Mouse (Mus musculus) A20 (cell line): Measurements from ENCODE around the gene Wee2.

Experiments used
- DNase-seq: peaks from one replicate; pipeline ENCODE4 v3.0.0-alpha.2; 2011; ENCODE audit warnings: low read depth, low spot score

Gene Wee2

DNA sequence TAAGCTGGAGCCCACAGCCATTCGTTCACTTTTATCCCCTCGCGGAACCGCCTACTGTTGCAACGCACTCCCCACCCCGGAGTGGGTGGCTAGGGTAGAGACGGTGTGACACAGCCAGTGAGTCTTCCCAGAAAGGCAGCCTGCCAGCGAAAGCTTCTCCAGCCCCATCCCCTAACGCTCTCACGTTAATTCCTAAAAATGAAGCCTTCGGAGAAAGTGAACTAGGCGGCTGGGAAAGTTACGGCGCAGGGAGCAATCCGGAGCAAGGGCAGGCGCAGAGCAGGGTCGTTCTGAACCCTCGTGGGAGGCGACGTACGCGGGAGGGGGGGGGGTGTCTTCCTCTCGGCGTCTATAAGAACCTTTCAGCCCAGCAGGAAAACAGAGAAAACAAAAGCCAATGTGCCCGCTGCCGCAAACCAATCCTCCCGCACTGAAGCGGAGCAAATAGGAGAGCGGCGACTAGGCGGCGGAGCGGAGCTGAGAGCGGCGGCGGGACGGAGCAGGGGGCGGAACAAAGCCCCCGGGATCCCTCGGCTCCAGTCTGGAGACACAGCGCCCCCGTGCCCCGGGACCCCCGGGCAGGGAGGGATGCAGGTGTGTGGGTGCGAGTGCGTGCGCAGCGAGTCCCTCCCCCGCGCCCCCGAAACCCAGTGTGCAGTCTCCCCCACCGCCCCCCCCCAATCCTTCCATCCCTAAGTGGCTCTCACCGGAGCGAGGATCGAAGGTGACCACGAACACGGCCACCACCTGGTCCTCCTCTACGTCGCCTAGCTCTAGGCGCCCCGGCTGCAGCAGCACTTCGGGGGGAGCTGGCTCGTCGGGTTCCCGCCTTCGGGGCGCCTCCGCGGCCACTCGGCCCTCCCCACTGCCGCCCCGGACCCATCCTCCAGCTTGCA is 3.5 kb upstream of the Wee2 start:
- peak; percentile 51 for DNase-seq

DNA sequence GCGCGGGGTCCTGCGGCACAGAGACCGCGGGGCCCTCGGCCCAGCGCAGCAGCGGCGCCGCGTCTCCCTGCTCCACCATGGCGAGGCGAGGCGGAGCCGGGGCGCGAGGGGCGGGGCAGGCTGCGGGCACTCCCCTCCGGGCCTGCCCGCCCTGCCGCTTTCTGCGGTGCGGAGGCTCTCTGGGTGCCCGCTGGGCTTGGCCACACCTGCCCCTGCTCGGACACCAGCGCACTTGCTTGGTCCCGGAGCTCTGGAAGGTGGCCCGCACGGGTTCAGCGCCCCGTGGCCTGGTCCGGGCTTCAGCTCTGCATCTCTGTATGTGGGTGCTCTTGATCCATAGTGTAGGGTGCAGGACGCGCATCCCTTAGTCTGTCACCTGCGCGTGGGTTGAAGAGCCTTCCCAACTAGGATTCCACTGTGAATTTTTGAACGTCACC is 2.8 kb upstream of the Wee2 start, which contains the start of gene E330009J07Rik:
E330009J07Rik (minus strand) TSS at position 89 of the 437 bp plus-strand sequence.
- peak; percentile 84 for DNase-seq

DNA sequence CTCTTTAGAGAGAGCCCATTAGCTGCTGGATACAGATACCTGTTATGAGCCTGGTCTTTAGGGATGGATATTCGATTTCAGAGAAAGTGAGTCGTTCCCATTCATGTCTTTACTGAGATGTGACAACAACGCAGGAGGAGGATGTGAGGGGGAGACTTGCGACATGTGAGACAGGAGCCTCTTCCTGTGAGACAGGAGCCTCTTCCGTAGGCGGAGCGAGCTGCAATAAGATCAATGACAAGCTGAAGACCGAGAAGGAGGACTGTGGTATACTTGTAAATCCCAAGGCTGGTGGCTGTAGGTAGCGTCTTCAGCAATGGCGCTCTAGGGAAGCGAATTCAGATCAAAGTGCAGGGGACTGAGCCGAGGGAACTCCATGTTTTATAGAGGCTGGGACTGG is 843 bp downstream of the Wee2 start:
- DNase-seq: no peak

DNA sequence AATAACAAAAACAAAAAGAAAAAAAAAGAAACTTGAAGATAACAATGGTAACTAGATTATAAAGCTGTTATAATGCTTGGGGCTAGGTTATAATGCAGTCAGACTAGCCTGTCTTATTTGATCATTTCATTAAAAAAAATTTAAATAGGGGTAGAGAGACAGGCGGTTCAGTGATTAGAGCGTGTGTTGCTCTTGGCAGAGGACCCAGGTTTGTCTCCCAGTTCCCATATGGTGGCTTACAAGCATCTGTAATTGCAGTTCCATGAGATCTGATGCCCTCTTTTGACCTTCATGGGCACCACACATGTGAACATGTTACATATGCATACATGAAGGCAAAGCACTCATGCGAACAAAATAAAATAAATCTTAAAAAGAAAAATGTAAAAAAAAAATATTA is 2.4 kb downstream of the Wee2 start:
- no peak for DNase-seq

DNA sequence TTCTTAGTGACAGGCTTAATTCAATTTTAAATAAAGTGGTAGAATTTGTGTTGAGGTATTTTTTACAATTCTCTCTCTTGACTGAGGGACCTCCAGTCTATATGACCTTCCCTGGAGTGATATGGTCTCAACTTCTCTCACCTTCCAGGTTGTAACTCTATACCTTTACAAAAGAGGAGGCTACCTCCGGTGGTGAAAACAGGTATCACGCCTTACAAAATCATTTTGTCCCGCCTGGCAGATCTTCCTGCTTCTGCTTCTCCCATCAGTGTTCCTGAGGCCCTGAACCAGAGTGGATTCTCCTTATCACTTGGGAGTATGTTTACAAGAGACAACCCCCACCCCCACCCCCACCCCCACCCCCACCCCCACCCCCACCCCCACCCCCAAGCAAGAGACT is 2.9 kb downstream of the Wee2 start:
- DNase-seq: no peak

DNA sequence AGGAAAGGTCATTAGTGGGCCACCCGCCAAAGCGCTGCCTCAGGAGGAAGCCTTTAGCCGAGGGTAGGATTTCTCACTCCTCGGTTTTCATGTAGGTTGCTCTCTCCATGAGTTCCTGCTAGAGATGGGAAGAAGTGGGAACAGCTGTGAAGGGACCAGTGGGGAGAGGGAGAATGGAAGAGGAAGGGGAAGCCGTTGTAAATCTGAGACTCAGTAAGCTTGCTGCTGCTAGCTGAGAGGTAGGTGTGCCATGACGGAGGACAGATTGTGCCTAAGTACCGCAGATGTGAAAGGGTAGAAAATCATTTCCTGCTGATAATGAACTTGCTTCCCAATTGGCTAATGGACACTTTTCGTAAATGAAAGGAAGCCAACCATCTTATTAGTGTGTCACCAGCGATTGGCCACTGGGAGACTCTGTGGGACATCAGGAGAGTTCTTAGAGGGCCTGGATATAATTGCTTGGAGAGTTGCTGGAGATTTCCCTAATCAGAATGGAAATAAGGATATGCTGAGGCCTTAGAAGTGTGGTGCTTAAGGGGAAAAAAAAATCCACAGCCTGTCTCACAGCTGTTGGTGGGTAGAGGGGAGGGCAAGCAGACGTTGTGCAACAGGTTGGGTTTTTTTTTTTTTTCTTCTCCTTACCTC is 4.5 kb downstream of the Wee2 start:
- no peak for DNase-seq

DNA sequence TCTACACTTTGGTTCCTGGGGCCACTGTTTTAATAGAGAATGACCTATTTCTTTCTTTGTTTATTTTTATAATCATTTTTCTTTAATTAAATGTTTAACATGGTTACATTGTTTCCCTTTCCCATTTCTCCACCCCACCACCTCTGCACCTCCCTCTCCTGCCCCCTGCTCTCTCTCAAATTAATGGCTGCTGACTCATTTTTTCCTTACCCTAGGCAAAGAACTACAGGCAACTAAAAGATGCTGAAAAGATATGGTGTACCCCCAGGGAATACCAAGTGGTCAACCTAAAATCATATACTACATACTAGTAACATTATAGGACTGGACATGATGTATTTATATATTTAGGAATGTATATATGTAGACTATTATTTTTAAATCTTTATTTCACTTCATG is 9.7 kb downstream of the Wee2 start:
- no peak for DNase-seq

DNA sequence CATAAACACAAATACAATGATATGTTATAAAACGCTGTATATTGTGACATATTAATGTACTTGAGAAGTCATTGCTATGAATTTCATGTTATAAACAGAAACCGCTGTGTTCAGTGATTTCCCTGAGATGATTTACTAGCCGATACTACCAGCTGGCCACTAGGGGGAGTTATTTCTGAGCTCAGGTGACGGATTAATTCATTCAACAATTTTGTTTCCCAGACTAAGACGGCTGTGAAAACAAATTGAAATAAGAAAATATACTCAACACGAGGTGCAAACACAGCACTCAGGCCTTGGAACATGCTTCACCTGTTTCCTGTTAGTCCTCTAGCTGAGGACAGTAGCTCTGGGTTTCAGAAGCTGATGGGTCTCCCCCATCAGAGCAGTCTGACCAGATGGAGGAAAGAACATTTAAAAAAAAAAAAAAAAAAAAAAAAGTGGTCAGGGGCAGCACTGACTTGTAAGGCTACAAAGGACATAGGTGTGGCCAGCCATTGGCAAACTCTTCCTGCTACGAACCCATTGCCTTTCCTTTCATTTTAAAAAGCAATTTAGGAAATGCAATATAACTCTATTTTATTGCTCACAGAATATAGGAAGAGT is 15.7 kb downstream of the Wee2 start:
- DNase-seq: peak; percentile 65

DNA sequence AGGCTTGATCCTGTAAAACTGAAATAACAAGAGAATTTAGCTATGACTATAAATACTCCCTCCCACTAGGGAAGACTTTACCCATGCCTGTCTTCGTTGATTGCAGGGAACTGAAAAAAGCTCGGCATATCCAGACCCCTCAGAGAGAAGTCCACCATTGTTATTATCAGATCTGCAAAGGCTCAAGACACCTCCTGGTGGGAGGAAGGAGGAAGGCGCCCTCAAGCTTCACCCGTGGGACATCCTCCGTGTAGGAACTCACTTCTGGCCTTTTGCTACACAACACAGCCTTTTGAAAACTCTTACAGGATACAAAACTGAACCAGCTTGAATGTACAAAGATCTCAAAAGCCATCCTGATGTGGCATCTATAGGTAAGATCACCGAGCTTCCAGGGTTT is 26.8 kb downstream of the Wee2 start:
- peak; percentile 23 for DNase-seq

DNA sequence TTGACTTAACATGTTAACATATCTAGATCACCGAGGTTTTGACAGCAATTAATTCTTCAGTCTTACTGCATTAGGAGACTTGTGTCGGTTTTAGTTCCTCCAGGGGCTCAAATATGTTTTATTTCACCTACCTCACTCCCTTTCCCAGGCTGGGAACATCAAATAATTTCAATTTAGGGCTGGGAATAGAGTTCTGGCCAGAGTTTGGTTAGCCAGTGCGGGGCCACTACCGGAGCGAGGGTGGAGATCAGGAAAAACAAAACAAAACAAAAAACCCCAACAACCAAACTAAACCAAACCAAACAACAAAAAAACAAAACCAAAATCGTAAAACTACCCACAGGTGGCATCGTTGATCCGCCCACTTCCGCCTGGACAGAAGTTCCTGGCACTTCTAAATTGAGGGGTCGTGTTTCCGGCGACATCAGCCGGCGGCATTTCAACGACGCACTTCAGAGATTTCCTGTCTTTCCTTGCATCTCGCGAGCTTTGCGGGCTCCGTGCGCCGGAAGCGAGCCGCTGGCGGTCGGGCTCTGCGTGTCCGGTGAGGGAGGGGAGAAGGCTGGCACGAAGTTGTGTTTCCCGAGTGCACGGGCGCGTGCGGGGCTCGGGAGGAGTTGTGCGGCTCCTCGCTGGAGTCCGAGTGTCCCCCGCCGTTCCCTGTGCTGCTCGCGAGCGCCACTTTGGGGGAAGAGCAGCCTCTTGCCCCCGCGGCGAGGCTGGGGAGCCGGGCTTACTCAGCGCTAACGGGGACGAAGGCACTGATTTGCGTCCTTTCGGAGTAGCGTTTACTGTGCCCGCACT is 32.2 kb downstream of the Wee2 start, which contains the start of gene Ssbp1:
Ssbp1 (plus strand) TSS at position 437 of the 804 bp plus-strand sequence.
- peak; percentile 97 for DNase-seq

DNA sequence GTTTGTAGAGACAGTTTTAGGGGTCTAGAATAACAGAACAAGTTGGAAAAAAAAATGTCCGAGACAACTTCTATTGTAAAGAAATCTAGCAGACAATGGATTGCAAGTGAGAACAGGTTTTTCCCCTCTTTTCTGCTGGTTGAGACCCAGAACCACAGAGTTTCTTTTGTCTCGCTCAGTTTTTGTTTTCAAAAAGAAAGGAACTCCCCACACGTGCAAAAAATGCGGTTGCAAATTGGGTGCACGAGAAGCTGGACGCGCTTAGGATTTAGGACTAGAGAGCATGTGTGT is 32.8 kb downstream of the Wee2 start:
- DNase-seq: no peak

DNA sequence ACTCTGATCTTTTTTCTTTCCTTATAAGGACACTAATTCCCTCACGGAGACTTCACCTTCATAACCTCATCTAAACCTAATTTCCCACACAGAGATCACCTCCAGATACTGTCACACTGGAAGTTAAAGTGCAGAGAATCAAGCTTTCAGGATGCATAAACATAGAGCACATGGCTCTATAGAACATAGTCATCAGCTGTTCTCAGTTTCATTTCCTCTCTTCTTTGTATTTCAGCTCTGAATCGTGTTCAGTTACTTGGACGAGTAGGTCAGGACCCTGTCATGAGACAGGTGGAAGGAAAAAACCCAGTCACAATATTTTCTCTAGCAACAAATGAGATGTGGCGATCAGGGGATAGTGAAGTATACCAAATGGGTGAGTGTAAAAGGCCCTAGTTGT is 37.2 kb downstream of the Wee2 start:
- peak; percentile 67 for DNase-seq

DNA sequence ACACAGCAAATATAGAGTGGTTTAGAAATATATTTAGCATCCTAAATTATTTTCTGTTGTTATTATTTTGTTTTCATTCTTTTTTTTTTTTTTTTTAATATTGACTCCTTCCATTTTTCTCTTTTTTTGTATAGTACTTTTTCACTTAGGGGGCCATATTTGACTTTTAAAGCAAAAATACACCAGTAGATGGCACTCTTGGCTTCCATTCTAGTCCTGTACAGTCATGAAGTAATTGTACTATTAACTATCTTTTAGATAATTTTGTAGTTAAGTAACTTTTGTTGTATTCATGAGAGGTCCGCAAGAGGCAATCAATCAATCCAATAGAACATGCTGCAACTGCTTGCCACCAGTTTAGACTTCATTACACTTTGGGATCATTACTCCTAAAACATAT is 40.8 kb downstream of the Wee2 start:
- peak; percentile 44 for DNase-seq

DNA sequence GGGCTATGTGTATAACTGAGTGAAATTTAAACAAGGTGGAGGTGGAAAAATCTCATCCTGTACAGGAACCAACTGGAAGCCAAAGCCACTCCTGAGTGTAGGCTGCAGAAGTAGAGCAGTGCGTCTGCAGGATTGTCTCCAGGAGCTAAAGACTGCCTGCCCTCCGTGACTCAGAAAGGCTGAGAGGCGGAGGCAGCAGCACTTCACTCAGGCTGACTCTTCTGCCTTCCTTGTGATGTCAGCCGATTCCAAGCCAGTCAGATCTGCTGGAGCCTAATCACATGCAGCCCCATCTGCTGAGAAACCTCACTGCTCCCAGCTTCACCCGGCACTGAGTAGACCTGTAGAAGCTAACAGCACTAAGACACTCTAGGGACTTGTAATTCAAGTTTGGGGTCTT is 43.4 kb downstream of the Wee2 start:
- no peak for DNase-seq

DNA sequence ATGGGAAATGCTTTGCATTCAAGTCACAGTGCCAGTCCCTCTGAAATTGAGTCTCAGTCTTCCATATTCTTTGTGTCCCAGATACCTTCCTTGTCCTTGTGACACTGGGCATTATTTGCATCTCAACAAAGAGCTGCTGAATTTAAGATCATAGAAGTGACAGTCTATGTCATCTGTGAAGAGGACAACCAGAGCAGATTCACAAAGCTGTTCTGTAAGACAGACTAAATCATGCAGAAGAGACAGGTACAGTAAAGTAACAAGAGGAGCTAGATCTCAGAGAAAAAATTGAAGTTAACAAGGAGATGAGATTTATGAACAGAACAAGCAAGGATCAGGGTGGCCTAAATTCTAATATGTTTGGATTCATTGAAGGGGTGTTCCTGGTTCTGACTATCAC is 52.0 kb downstream of the Wee2 start, which contains the start of gene Tas2r137:
Tas2r137 (plus strand) TSS at position 301 of the 400 bp plus-strand sequence.
- no peak for DNase-seq

DNA sequence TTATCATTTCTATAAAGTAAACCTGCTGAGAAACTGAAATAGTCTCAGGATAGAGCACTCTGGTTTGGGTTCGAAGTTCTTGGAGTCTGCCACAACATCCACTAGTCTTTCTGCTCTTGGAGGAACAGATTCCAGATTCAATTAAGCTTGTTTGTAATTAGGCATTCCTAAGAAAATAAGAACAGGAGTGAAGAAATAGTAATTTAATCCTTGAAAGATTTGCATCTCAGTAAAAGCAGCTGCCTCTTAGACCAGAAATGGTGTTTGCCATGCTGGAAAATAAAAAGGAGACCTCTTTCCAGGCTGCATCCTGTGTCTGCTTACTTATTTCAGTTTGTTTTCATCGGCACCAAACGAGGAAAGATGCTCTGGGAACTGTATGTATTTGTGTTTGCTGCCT is 54.3 kb downstream of the Wee2 start, which contains the start of gene Tas2r108:
Tas2r108 (plus strand) TSS at position 301 of the 400 bp plus-strand sequence.
- no peak for DNase-seq
